Mouse (Mus musculus) stomach, embryonic 16.5 days (tissue): Measurements from ENCODE around the gene Gid8. TPM values are rescaled to one million over a fixed set of nuclear protein-coding genes. Genes with fewer than 3 reads are reported as not detected.

Source experiments
- ATAC-seq: fragments of 200-750 bp; cut with Nextera tagmentation; 2 replicates; pipeline ENCODE4 v1.8.0; 2017; ENCODE audit warnings: moderate number of reproducible peaks, moderate TSS enrichment; ENCODE audit not compliant: insufficient read depth, low FRiP score
- H3K27ac ChIP-seq: fragments of 300-500 bp; sonication (generic); 2 replicates; pipeline ENCODE4 v1.5.1; 2014; ENCODE audit warnings: low read length
- H3K27me3 ChIP-seq: fragments of 300-500 bp; sonication (generic); 2 replicates; pipeline ENCODE4 v1.6.1; 2014; ENCODE audit warnings: low read length, control low read depth, mixed read lengths; ENCODE audit not compliant: control insufficient read depth, insufficient read depth
- H3K36me3 ChIP-seq: fragments of 300-500 bp; sonication (generic); 2 replicates; pipeline ENCODE4 v1.6.1; 2014; ENCODE audit warnings: low read length; ENCODE audit not compliant: control insufficient read depth, insufficient read depth
- H3K4me1 ChIP-seq: fragments of 300-500 bp; sonication (generic); 2 replicates; pipeline ENCODE4 v1.6.1; 2014; ENCODE audit warnings: low read length, control low read depth, mixed read lengths; ENCODE audit not compliant: control insufficient read depth, insufficient read depth
- H3K4me2 ChIP-seq: fragments of 300-500 bp; sonication (generic); 2 replicates; pipeline ENCODE4 v1.6.1; 2014; ENCODE audit warnings: low read depth, low read length, mixed read lengths
- H3K4me3 ChIP-seq: fragments of 300-500 bp; sonication (generic); replicated peaks from 2 replicates; pipeline ENCODE4 v1.5.1; 2014; ENCODE audit warnings: mild to moderate bottlenecking, low read length
- H3K9ac ChIP-seq: fragments of 300-500 bp; sonication (generic); 2 replicates; pipeline ENCODE4 v1.6.1; 2014; ENCODE audit warnings: low read length
- H3K9me3 ChIP-seq: fragments of 300-500 bp; sonication (generic); replicated peaks from 2 replicates; pipeline ENCODE4 v1.6.1; 2016; ENCODE audit warnings: low read length, control low read depth; ENCODE audit not compliant: control insufficient read depth
- WGBS: fragments of 180-500 bp; shearing (Covaris S2); extraction: QIAGEN DNeasy Blood & Tissue Kit; methylation state at CpG from one replicate; pipeline ENCODE4 v1.1.7; 2014; 5-methylcytosine and 5-hydroxymethylcytosine counted together
- polyA plus RNA-seq: library from polyadenylated mRNA; unstranded; fragments of >200 nt; fragmentation: Nextera tagmentation; extraction: Ambion mirVana; gene quantifications from 2 replicates; pipeline ENCODE4 v1.2.1, GENCODE M21; 2015

The Gid8 gene
- polyA plus RNA-seq, 1 experiment from 2014 or later, result 60.7 TPM

DNA sequence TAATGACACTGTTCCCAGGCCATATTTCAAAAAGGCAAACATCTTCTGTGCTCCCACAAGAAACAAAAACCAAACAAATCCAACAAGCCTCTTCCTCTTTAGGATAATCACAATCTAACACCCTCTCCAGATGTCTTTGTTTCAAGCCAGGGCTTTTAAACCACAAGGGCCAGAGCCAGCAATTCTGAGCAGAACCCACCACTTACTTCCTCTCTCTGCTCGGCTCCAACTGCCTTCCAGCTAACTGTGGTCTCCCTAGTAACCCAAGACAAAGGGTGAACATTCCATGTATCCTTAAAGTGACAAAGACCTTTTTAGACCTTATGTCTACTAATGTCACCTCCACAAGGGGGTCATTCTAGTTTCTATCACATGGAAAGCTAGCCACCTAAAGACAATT is 17.3 kb upstream of the Gid8 start:
- no peaks in the 10 kb centered on the region for H3K9me3 ChIP-seq
- H3K27ac ChIP-seq, result no peak overlapping the region
- H3K36me3 ChIP-seq, result peaks cover 9% of the 10 kb centered on the region; the same call in 1 of the 2 replicates
- no peaks in the 10 kb centered on the region for H3K27me3 ChIP-seq
- WGBS, result 3% methylated on average over 1 of the region's 1 CpGs
- H3K4me3 ChIP-seq, result no peak overlapping the region
- H3K9ac ChIP-seq, result no peak overlapping the region
- 0 out of 2 replicates have a peak, but pooled peaks cover 11% of the 10 kb centered on the region for H3K4me1 ChIP-seq
- H3K4me2 ChIP-seq, result no peak overlapping the region
- ATAC-seq, result no peak

DNA sequence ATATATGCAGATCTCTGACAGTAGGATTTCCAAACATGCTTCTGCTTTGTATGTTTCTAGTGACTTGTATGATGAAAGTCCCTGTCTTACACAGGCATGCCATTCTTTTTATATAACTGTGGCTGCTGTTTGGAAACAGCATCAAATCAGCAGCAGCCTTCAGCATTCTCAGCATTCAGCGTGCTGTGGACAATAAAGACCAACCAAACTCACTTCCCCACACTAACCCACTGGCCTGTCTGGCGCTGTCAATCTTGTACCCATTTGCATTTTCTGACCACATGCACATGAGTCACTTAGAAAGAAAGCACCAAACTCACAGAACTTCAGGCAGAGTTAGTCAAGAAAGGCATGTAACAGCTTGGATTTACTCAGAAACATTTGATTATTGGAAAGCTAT is 14.7 kb upstream of the Gid8 start:
- H3K4me2 ChIP-seq, result no peak overlapping the region
- no peaks in the 10 kb centered on the region for H3K9me3 ChIP-seq
- no peak overlapping the region for H3K4me3 ChIP-seq
- H3K27me3 ChIP-seq, result no peaks in the 10 kb centered on the region
- no peak overlapping the region for H3K27ac ChIP-seq
- H3K36me3 ChIP-seq, result no peaks in the 10 kb centered on the region
- ATAC-seq, result no peak
- peaks cover 23% of the 10 kb centered on the region; the same call in 1 of the 2 replicates for H3K4me1 ChIP-seq
- H3K9ac ChIP-seq, result no peak overlapping the region
- WGBS, result 76% methylated on average over 2 of the region's 2 CpGs

DNA sequence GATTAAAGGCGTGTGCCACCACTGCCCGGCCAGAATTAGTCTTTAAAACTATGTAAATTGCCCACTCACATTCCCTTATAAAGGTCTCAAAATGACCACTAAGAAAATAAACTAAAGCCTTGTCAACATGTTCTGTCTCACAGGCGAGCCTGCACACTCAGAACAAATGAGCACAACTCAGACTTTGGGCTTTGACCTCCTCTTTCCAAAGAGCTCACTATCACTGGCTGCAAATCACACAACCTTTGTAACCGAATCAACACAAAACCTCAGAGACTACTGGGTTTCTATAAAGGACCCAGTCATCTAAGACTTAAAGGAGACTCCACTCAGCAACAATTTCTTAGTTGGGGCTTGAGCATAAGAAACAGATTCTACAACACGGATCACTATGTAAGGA is 9.5 kb upstream of the Gid8 start:
- peak overlapping the region; percentile 68 for H3K4me3 ChIP-seq
- H3K4me1 ChIP-seq, result peaks cover 35% of the 10 kb centered on the region
- no peaks in the 10 kb centered on the region for H3K36me3 ChIP-seq
- peak overlapping the region; percentile 98 for H3K9ac ChIP-seq
- ATAC-seq, result no peak
- H3K27ac ChIP-seq, result 0 out of 2 replicates have a peak overlapping the region, but pooled peaks have one; percentile 97
- H3K4me2 ChIP-seq, result peak overlapping the region; percentile 83
- H3K9me3 ChIP-seq, result no peaks in the 10 kb centered on the region
- WGBS, result 61% methylated on average over 5 of the region's 5 CpGs
- H3K27me3 ChIP-seq, result no peaks in the 10 kb centered on the region

DNA sequence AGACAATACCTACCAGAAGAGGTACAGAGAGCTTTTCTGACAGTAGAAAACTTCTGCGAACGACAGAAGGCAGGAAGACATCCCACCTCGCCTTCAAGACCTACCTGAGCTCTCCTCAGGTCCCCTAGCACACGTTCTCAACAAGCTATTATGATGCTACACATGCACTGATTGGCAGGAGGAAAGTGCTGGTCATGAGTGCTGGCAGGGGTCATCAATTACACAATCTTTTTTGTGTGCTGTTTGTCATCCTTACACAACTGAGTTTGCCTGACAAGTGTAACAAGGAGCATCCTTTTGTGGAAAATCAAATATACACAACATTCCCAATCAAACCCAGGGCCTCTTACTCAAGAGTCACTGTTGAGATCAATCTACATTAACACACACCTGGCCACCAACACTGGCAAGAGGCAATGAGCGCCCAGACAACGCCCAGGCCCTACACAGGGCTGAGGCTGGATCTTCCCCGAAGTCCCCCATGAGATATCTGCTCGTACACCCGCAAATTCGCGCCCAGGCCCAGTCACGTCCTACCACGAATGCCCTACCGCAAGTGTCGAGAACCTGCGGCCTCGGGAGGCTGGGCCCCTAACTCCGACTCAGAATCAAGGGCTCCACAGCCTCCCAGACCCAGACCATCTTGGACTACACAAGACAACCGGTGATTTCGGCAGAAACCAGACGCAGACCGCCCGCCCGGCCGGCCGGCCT is 8.7 kb upstream of the Gid8 start:
- peak; percentile 6; the same call in 1 of the 2 replicates for ATAC-seq
- Histone ChIP-seq H3K4me1 (peaks cover 32% of the 10 kb centered on the region), H3K27me3 (no peaks in the 10 kb centered on the region), H3K4me3 (peak overlapping the region; percentile 68), H3K27ac (peak overlapping the region; percentile 97), H3K9ac (peak overlapping the region; percentile 98), H3K36me3 (no peaks in the 10 kb centered on the region), H3K4me2 (peak overlapping the region; percentile 83), H3K9me3 (no peaks in the 10 kb centered on the region)
- 5% methylated on average over 26 of the region's 26 CpGs for WGBS

DNA sequence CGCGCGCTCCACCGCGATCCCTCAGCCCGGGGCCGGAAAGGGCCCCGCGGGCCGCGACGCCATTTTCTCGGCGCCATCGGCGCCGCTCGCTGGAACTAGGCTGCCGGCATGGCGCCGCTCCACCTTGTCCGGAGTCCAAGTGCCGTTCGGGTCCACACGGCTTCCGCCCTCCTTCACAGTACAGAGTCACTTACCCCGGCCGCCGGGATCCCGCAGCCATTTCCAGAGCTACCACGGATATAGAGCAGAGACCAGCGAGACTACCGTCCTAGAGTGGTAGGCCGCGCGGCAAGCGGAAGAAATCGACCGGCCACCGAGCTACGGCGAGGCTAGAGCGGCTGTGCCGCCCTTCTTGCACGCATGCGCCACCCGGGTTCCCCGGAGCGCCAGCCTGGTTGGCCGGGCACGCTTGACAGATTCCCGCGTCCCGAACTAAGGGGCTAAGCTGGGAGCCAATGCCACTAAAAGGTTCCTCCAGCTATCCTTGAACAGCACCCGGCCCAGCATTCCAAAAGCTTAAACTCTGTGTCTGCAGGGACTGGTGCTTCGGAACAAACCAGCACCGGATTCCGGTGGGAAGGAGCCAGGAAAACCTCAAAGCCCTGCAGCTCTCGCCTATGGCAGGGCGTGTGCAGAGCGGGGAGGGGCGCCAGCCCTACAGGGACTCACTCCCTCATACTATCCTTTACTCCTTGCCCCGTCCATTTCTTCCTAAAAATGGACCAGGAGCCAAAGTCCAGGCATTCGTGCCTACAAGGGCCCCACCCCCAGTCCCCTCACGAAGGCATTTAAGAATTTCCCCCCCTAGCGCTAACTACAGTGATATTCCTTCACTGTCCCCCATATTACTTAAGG is 7.9 kb upstream of the Gid8 start:
- ATAC-seq, result peak; percentile 96
- H3K27ac ChIP-seq, result peak overlapping the region; percentile 97
- no peaks in the 10 kb centered on the region for H3K36me3 ChIP-seq
- H3K9ac ChIP-seq, result peak overlapping the region; percentile 98
- H3K4me2 ChIP-seq, result peak overlapping the region; percentile 83
- H3K9me3 ChIP-seq, result no peaks in the 10 kb centered on the region
- H3K4me1 ChIP-seq, result peaks cover 32% of the 10 kb centered on the region
- under 1% methylated on average over 66 of the region's 66 CpGs for WGBS
- no peaks in the 10 kb centered on the region for H3K27me3 ChIP-seq
- H3K4me3 ChIP-seq, result peak overlapping the region; percentile 68

DNA sequence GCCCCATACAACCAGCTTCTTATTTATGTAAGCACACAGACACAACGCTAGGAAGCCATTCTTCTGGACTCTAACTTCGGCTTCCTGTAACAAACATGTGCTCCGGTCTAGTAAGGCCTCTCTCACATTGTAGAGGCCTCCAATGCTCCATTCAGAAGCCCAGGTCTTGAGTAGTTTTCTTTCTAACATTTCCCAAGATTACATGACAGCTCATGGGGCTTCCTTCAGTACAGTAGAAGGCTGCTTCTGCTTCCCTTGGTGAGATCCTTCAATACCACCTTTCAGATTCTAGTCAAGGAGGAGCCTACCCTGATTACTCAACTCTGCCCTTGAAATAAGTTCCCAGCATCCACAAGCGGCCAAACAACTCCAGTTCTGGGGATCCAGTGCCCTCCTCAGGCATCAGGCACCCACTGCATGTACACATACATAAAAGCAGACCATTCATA is 7.2 kb upstream of the Gid8 start:
- Histone ChIP-seq H3K27me3 (no peaks in the 10 kb centered on the region), H3K4me2 (peak overlapping the region; percentile 83), H3K4me3 (peak overlapping the region; percentile 68), H3K36me3 (no peaks in the 10 kb centered on the region), H3K4me1 (peaks cover 32% of the 10 kb centered on the region), H3K9ac (peak overlapping the region; percentile 98), H3K9me3 (no peaks in the 10 kb centered on the region), H3K27ac (peak overlapping the region; percentile 97)
- no peak for ATAC-seq
- WGBS, result 28% methylated on average over 4 of the region's 4 CpGs

DNA sequence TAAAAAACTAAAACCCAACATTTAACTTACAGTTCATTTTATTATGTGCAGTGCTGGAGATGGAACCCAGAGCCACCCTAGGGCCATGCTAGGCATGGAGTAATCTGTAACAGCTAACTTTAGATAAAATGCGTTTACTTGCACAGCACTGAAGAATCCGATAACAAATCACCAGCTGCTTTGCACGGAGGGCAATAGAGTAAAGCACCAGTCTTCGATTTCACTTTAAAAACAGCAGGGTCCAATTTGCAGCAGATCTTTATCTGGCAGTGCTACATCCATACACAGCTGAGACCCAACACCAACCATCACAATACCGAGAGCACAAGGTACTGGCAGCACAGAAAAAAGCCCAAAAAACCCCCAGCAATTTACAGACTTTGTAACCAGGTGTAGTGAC is 6.7 kb upstream of the Gid8 start:
- peak overlapping the region; percentile 83 for H3K4me2 ChIP-seq

DNA sequence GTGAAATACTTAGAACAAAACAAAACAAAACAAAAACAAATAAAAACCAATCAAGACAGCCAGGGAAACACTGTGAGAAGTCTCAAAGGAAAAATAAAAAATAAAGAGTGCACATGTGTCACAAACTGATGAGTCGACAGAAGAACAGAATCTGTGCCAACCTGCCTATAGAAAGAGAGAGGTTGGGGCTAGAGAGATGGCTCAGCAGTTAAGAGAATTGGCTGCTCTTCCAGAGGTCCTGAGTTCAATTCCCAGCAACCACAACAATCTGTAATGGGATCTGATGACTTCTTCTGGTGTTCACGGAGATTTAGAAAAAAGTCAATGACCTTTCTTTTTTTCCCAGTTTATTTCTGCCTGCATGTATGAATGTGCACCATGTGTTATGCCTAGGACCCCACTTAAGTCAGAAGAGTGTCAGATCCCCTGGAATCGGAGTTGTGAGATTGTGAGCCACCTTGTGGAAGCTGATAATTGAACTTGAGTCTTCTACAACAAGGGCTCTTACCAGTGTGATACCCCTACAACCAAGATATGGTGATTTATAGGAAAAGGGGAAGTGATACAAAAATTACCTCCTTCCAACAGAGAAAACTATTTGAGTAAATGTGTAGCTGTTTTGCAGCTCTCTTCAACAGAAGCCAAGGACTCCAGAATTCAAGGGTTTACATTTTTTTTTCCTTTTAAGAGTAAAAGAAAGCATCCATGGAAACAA is 6.1 kb upstream of the Gid8 start:
- no peak for ATAC-seq
- Histone ChIP-seq H3K27me3 (no peaks in the 10 kb centered on the region), H3K4me3 (no peak overlapping the region), H3K4me2 (no peak overlapping the region), H3K36me3 (no peaks in the 10 kb centered on the region), H3K27ac (no peak overlapping the region), H3K9me3 (no peaks in the 10 kb centered on the region), H3K4me1 (peaks cover 41% of the 10 kb centered on the region), H3K9ac (no peak overlapping the region)
- WGBS, result 78% methylated on average over 3 of the region's 3 CpGs

More for the DNA sequence above, 6.7 kb upstream of the Gid8 start:
- H3K4me3 ChIP-seq, result no peak overlapping the region
- no peaks in the 10 kb centered on the region for H3K27me3 ChIP-seq
- WGBS, result 66% methylated on average over 5 of the region's 5 CpGs
- H3K4me1 ChIP-seq, result peaks cover 35% of the 10 kb centered on the region
- no peak for ATAC-seq
- no peaks in the 10 kb centered on the region for H3K9me3 ChIP-seq
- H3K36me3 ChIP-seq, result no peaks in the 10 kb centered on the region
- peak overlapping the region; percentile 7; the same call in 1 of the 2 replicates for H3K9ac ChIP-seq
- H3K27ac ChIP-seq, result peak overlapping the region; percentile 97
